Mouse (Mus musculus) liver, adult 2 months (tissue): ENCODE measurements around the gene Mrps33.

ENCODE experiments used
- CTCF ChIP-seq: fragments of 200-500 bp; IDR thresholded peaks from 2 replicates; pipeline ENCODE4 v1.5.1; 2011; ENCODE audit warnings: low read depth, low read length, control low read depth
- POLR2A ChIP-seq: fragments of 200-500 bp; IDR thresholded peaks from 2 replicates; pipeline ENCODE4 v1.6.1; 2011; ENCODE audit warnings: low read length, control low read depth; ENCODE audit not compliant: insufficient read depth; ENCODE audit errors: extremely low read depth

- TF ChIP-seq CTCF (no peak; the same call in 1 of the 2 replicates), POLR2A (no peak)
Measured at GRCm38 (mm10) chr6:39848766-39849165, 38.0 kb upstream of the Mrps33 start.
